Mouse (Mus musculus): ENCODE results near the gene Aph1a. TPM values are rescaled to one million over a fixed set of nuclear protein-coding genes. Genes with fewer than 3 reads are reported as not detected.

Gene Aph1a
- polyA plus RNA-seq, 1 experiment: 177 TPM

DNA sequence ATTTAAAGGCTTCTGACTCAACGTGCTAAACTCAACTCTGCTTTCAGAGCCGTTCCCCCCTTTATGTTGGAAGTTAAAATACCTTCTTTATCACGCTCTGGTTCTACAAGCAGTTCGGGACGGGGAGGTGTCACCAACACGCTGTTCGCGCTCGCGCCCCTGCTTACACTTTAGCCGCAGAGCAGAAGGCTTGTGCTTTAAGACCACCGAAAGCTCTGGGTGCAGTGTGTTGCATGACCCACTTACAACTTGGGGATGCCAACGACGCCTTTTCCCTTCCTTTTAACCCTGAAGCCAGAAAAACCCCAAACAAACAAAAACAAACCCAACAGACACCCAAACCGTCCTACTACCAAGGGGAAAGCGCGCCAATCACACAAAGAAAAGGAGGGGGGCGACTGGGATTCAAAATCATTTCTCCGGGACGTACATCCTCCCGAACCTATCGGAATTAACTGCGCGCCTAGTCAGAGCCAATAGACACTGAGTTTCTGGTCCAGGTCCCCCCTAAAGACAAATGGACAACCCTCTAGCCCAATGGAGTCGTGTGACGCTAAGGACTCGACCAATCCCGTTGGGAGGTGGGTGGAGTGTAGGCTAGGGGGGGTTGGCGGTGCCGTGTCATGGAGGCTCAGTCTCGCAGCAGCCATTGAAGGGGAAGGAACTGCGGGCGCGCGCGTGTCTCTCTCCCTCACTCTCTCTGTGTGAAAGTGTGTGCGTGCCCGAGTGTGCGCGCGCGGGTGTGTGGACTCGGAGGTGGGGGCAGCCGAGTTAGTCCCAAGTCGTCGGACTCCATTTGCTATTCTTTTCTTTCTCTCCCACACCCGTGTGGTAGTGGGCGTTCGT lies 35.1 kb downstream of the Aph1a start, which contains the start of gene Anp32e:
Anp32e (plus strand) TSS at position 589 of the 846 bp plus-strand sequence.
- WGBS: under 1% methylated on average over 49 of the region's 49 CpGs
- DNase-seq: peak; percentile 99
- H3K4me3 ChIP-seq (ENCODE audit: insufficient read depth, low read depth, low read length): peak within 1 kb of the TSS; percentile 77
- no peak for TF ChIP-seq CTCF (conservative IDR thresholded peaks at IDR 0.05; ENCODE audit: insufficient read depth, insufficient read length, low read depth, low read length)
- peak; percentile 86 for TF ChIP-seq POLR2A (IDR thresholded peaks at IDR 0.05; ENCODE audit: low read depth, low read length)
- H3K27me3 ChIP-seq (replicated peaks; ENCODE audit: control insufficient read depth, insufficient read depth, low read length): no peaks in the 10 kb centered on the region
- no peaks in the 10 kb centered on the region for H3K36me3 ChIP-seq (ENCODE audit: control insufficient read depth, insufficient read depth, low read length)
- peak within 1 kb of the TSS; percentile 66 for H3K27ac ChIP-seq (ENCODE audit: insufficient read depth, low read depth, low read length)
- H3K4me1 ChIP-seq (ENCODE audit: control insufficient read depth, insufficient read depth, low read length): peaks cover 10% of the 10 kb centered on the region

DNA sequence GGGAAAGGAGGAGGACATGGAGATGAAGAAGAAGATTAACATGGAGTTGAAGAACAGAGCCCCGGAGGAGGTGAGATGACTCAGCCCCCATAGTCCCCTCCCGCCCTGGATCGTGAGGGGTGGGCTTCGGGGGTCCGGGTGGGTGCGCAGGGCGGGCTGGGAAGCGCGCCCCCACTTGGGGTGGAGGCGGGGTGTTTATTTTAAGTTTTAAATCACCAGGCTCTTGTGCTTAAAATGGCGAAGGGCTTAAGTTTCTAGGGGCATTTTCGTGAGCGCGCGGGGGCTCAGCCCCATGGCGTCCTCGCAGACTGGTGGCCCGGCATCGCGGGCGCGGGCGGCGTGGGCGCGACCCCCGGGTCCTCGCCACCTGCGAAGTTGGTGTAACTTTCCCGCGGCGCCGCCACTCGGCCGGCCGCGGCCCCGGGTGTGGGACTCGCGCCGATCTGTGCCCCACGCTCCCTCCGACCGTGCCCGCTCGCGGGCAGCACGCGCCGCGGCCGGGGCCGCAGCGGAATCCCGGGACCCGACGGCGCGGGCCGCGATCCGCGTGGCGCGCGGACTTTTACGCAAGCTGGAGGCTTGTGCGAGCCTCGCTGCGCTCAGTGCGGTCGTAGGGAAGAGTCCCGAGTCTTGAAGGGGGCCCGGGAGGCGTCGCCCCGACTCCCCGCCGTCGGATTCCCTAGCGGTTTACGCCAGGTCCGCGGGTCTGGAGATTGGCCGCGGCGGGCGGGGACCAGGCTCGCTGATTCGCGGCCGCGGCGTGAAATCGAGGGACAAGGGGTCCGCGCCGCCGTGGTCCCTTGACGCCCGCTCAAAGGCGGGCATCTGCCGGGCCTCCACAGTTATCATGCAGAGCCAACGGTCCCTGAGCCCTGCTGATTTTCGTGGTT lies 36.1 kb downstream of the Aph1a start:
- Histone ChIP-seq H3K4me3 (ENCODE audit: insufficient read depth, low read depth, low read length) (peak overlapping the region; percentile 77), H3K27ac (ENCODE audit: insufficient read depth, low read depth, low read length) (peak overlapping the region; percentile 66), H3K27me3 (replicated peaks; ENCODE audit: control insufficient read depth, insufficient read depth, low read length) (no peaks in the 10 kb centered on the region), H3K4me1 (ENCODE audit: control insufficient read depth, insufficient read depth, low read length) (peaks cover 10% of the 10 kb centered on the region), H3K36me3 (ENCODE audit: control insufficient read depth, insufficient read depth, low read length) (0 out of 2 replicates have a peak, but pooled peaks cover under 1% of the 10 kb centered on the region)
- TF ChIP-seq CTCF (conservative IDR thresholded peaks at IDR 0.05; ENCODE audit: insufficient read depth, insufficient read length, low read depth, low read length): no peak
- TF ChIP-seq POLR2A (IDR thresholded peaks at IDR 0.05; ENCODE audit: low read depth, low read length): no peak
- under 1% methylated on average over 105 of the region's 105 CpGs for WGBS
- peak; percentile 54 for DNase-seq

DNA sequence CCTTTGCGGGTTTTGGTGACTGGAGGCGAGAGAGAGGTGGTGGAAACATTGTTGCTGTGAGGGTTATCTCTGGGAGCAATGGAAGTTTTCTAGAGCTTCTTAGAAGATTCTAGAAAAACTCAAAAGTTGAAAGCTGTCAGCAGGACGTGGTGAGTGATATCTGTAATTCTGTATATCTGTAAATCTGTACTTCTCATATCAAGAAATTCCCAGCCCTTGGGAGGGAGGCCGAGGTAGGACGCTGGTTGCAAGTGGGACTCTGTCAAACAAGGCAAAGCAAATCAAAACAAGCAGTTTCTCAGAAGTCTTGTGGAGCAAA lies 36.7 kb downstream of the Aph1a start:
- Histone ChIP-seq H3K27me3 (replicated peaks; ENCODE audit: control insufficient read depth, insufficient read depth, low read length) (no peaks in the 10 kb centered on the region), H3K36me3 (ENCODE audit: control insufficient read depth, insufficient read depth, low read length) (0 out of 2 replicates have a peak, but pooled peaks cover 1% of the 10 kb centered on the region), H3K27ac (ENCODE audit: insufficient read depth, low read depth, low read length) (no peak overlapping the region), H3K4me3 (ENCODE audit: insufficient read depth, low read depth, low read length) (peak overlapping the region; percentile 77), H3K4me1 (ENCODE audit: control insufficient read depth, insufficient read depth, low read length) (peaks cover 10% of the 10 kb centered on the region)
- no peak for TF ChIP-seq POLR2A (IDR thresholded peaks at IDR 0.05; ENCODE audit: low read depth, low read length)
- TF ChIP-seq CTCF (conservative IDR thresholded peaks at IDR 0.05; ENCODE audit: insufficient read depth, insufficient read length, low read depth, low read length): no peak
- DNase-seq: no peak
- 10% methylated on average over 5 of the region's 5 CpGs for WGBS

DNA sequence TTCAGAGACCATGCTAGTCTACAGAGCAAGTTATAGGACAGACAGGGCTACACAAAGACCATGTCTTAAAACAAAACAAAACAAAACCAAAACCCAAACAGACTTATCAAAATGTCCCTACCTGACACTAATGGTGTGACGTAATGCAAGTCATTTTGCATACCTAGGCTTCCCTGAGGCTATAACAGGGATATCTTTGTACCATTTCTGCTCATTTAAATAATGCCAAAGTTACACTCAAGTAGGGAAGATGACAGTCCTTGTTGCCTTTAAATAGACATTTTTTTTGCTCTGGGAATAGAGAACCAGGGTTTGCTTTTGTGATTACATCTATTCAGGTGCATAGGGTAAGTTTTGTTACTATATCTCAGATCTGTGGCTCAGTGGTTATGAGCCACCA lies 37.7 kb downstream of the Aph1a start:
- Histone ChIP-seq H3K36me3 (ENCODE audit: control insufficient read depth, insufficient read depth, low read length) (0 out of 2 replicates have a peak, but pooled peaks cover 1% of the 10 kb centered on the region), H3K4me3 (ENCODE audit: insufficient read depth, low read depth, low read length) (no peak overlapping the region), H3K27me3 (replicated peaks; ENCODE audit: control insufficient read depth, insufficient read depth, low read length) (no peaks in the 10 kb centered on the region), H3K27ac (ENCODE audit: insufficient read depth, low read depth, low read length) (no peak overlapping the region), H3K4me1 (ENCODE audit: control insufficient read depth, insufficient read depth, low read length) (peaks cover 10% of the 10 kb centered on the region)
- TF ChIP-seq CTCF (conservative IDR thresholded peaks at IDR 0.05; ENCODE audit: insufficient read depth, insufficient read length, low read depth, low read length) (no peak), POLR2A (IDR thresholded peaks at IDR 0.05; ENCODE audit: low read depth, low read length) (no peak)
- 90% methylated on average over 1 of the region's 1 CpGs for WGBS
- DNase-seq: no peak

DNA sequence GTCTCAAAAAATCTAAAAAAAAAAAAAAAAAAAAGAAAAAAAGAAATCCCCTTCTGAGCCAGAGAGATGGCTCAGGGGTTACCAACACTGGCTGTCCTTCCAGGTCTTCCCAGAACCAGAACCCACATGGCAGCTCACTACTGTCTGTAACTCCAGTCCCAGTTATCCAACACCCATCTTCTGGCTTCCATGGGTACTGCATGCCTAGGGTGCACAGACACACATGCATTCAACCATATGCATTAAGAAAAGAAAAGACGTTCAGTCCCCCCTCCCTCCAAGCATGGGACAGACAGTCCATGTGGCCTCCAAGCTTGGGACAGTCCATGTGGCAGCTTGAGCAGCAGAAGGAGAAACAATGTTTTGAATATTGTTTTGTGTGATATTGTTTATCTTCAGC lies 38.4 kb downstream of the Aph1a start:
- peaks cover 10% of the 10 kb centered on the region for H3K4me1 ChIP-seq (ENCODE audit: control insufficient read depth, insufficient read depth, low read length)
- peak; percentile 14 for DNase-seq
- 0 out of 2 replicates have a peak, but pooled peaks cover 1% of the 10 kb centered on the region for H3K36me3 ChIP-seq (ENCODE audit: control insufficient read depth, insufficient read depth, low read length)
- no peaks in the 10 kb centered on the region for H3K27me3 ChIP-seq (replicated peaks; ENCODE audit: control insufficient read depth, insufficient read depth, low read length)
- H3K27ac ChIP-seq (ENCODE audit: insufficient read depth, low read depth, low read length): peak overlapping the region; percentile 20; the same call in 1 of the 2 replicates
- WGBS: 58% methylated on average over 1 of the region's 1 CpGs
- H3K4me3 ChIP-seq (ENCODE audit: insufficient read depth, low read depth, low read length): no peak overlapping the region
- TF ChIP-seq POLR2A (IDR thresholded peaks at IDR 0.05; ENCODE audit: low read depth, low read length) (no peak), CTCF (conservative IDR thresholded peaks at IDR 0.05; ENCODE audit: insufficient read depth, insufficient read length, low read depth, low read length) (no peak)

DNA sequence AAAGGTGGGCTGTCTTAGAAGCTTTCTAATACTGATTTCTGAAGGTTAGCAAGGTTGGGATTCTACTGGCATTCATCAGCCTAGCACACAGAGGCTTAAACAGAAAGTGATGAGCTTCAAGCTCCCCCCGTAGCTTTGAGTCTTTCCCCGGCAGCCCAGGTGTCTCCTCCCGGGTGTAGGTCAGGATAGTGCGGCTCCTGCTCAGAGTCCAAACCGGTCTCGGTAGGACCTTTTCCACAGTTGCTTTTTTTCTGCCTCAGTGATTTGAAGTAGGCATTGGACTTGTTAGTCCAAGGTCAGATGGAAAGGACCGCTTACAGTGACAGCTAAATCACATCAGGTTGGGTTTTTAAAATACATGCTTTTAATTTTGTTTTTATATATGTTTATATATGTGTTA lies 38.8 kb downstream of the Aph1a start:
- peaks cover 10% of the 10 kb centered on the region for H3K4me1 ChIP-seq (ENCODE audit: control insufficient read depth, insufficient read depth, low read length)
- no peaks in the 10 kb centered on the region for H3K27me3 ChIP-seq (replicated peaks; ENCODE audit: control insufficient read depth, insufficient read depth, low read length)
- DNase-seq: peak; percentile 77
- no peak overlapping the region for H3K4me3 ChIP-seq (ENCODE audit: insufficient read depth, low read depth, low read length)
- TF ChIP-seq CTCF (conservative IDR thresholded peaks at IDR 0.05; ENCODE audit: insufficient read depth, insufficient read length, low read depth, low read length) (no peak), POLR2A (IDR thresholded peaks at IDR 0.05; ENCODE audit: low read depth, low read length) (no peak)
- H3K27ac ChIP-seq (ENCODE audit: insufficient read depth, low read depth, low read length): no peak overlapping the region; the same call in 1 of the 2 replicates
- 0 out of 2 replicates have a peak, but pooled peaks cover 1% of the 10 kb centered on the region for H3K36me3 ChIP-seq (ENCODE audit: control insufficient read depth, insufficient read depth, low read length)
- WGBS: 44% methylated on average over 7 of the region's 7 CpGs

Data from kidney, adult 2 months (tissue).